Mouse (Mus musculus): ENCODE results near the gene Vipr2. TPM values are rescaled to one million over a fixed set of nuclear protein-coding genes. Genes with fewer than 3 reads are reported as not detected.

The Vipr2 gene
- polyA plus RNA-seq, 2 experiments = 2.9 to 5.6 TPM

- no peak for DNase-seq (ENCODE audit: low spot score)
- ATAC-seq (ENCODE audit: low FRiP score, low read depth) = no peak
- no peaks in the 10 kb centered on the region for H3K9me3 ChIP-seq (ENCODE audit: control insufficient read depth, low read length)
- H3K4me1 ChIP-seq (ENCODE audit: control insufficient read depth, insufficient read depth, low read length) = no peaks in the 10 kb centered on the region
- H3K4me3 ChIP-seq (replicated peaks; ENCODE audit: low read length) = no peak overlapping the region
- H3K9ac ChIP-seq (ENCODE audit: low read depth, low read length, severe bottlenecking) = no peak overlapping the region
- 65% methylated on average over 3 of the region's 3 CpGs for WGBS
- no peak overlapping the region for H3K4me2 ChIP-seq (replicated peaks; ENCODE audit: low read depth, low read length, severe bottlenecking)
- H3K27ac ChIP-seq (replicated peaks; ENCODE audit: low read depth, low read length) = no peak overlapping the region
- TF ChIP-seq POLR2A (IDR thresholded peaks at IDR 0.05; ENCODE audit: borderline replicate concordance, extremely low read depth, insufficient read depth, insufficient read length) = no peak
- no peaks in the 10 kb centered on the region for H3K36me3 ChIP-seq (ENCODE audit: control insufficient read depth, insufficient read depth, low read length)
- H3K27me3 ChIP-seq (ENCODE audit: control insufficient read depth, insufficient read depth, low read length) = no peaks in the 10 kb centered on the region
Measured at GRCm38 (mm10) chr12:116096361-116096904, 18.9 kb downstream of the Vipr2 start.

GRCm38 (mm10) chr12:116097166-116097565 is 19.6 kb downstream of the Vipr2 start:
- Histone ChIP-seq H3K4me3 (replicated peaks; ENCODE audit: low read length) (no peak overlapping the region), H3K9ac (ENCODE audit: low read depth, low read length, severe bottlenecking) (no peak overlapping the region), H3K27ac (replicated peaks; ENCODE audit: low read depth, low read length) (no peak overlapping the region), H3K36me3 (ENCODE audit: control insufficient read depth, insufficient read depth, low read length) (no peaks in the 10 kb centered on the region), H3K27me3 (ENCODE audit: control insufficient read depth, insufficient read depth, low read length) (no peaks in the 10 kb centered on the region), H3K4me1 (ENCODE audit: control insufficient read depth, insufficient read depth, low read length) (no peaks in the 10 kb centered on the region), H3K4me2 (replicated peaks; ENCODE audit: low read depth, low read length, severe bottlenecking) (no peak overlapping the region), H3K9me3 (ENCODE audit: control insufficient read depth, low read length) (no peaks in the 10 kb centered on the region)
- ATAC-seq (ENCODE audit: low FRiP score, low read depth) = no peak
- 90% methylated on average over 8 of the region's 8 CpGs for WGBS
- no peak for DNase-seq (ENCODE audit: low spot score)
- TF ChIP-seq POLR2A (IDR thresholded peaks at IDR 0.05; ENCODE audit: borderline replicate concordance, extremely low read depth, insufficient read depth, insufficient read length) = no peak

- 88% methylated on average over 2 of the region's 2 CpGs for WGBS
Measured at GRCm38 (mm10) chr12:116101945-116102344, 24.4 kb downstream of the Vipr2 start.

GRCm38 (mm10) chr12:116109451-116110353 is 32.2 kb downstream of the Vipr2 start:
- no peak for TF ChIP-seq POLR2A (IDR thresholded peaks at IDR 0.05; ENCODE audit: borderline replicate concordance, extremely low read depth, insufficient read depth, insufficient read length)
- H3K4me1 ChIP-seq (ENCODE audit: control insufficient read depth, insufficient read depth, low read length) = no peaks in the 10 kb centered on the region
- H3K27me3 ChIP-seq (ENCODE audit: control insufficient read depth, insufficient read depth, low read length) = no peaks in the 10 kb centered on the region
- ATAC-seq (ENCODE audit: low FRiP score, low read depth) (no peak), DNase-seq (ENCODE audit: low spot score) (no peak)
- no peak overlapping the region for H3K4me3 ChIP-seq (replicated peaks; ENCODE audit: low read length)
- H3K27ac ChIP-seq (replicated peaks; ENCODE audit: low read depth, low read length) = no peak overlapping the region
- WGBS = 80% methylated on average over 9 of the region's 9 CpGs
- H3K4me2 ChIP-seq (replicated peaks; ENCODE audit: low read depth, low read length, severe bottlenecking) = no peak overlapping the region
- H3K36me3 ChIP-seq (ENCODE audit: control insufficient read depth, insufficient read depth, low read length) = no peaks in the 10 kb centered on the region
- peaks cover 8% of the 10 kb centered on the region for H3K9me3 ChIP-seq (ENCODE audit: control insufficient read depth, low read length)
- no peak overlapping the region for H3K9ac ChIP-seq (ENCODE audit: low read depth, low read length, severe bottlenecking)

More at GRCm38 (mm10) chr12:116101945-116102344, 24.4 kb downstream of the Vipr2 start:
- Histone ChIP-seq H3K9ac (ENCODE audit: low read depth, low read length, severe bottlenecking) (no peak overlapping the region), H3K4me2 (replicated peaks; ENCODE audit: low read depth, low read length, severe bottlenecking) (no peak overlapping the region), H3K36me3 (ENCODE audit: control insufficient read depth, insufficient read depth, low read length) (no peaks in the 10 kb centered on the region), H3K4me1 (ENCODE audit: control insufficient read depth, insufficient read depth, low read length) (no peaks in the 10 kb centered on the region), H3K27ac (replicated peaks; ENCODE audit: low read depth, low read length) (no peak overlapping the region), H3K4me3 (replicated peaks; ENCODE audit: low read length) (no peak overlapping the region), H3K27me3 (ENCODE audit: control insufficient read depth, insufficient read depth, low read length) (no peaks in the 10 kb centered on the region), H3K9me3 (ENCODE audit: control insufficient read depth, low read length) (no peaks in the 10 kb centered on the region)
- TF ChIP-seq POLR2A (IDR thresholded peaks at IDR 0.05; ENCODE audit: borderline replicate concordance, extremely low read depth, insufficient read depth, insufficient read length) = no peak
- no peak for ATAC-seq (ENCODE audit: low FRiP score, low read depth)
- DNase-seq (ENCODE audit: low spot score) = no peak

- Histone ChIP-seq H3K9ac (ENCODE audit: low read depth, low read length, severe bottlenecking) (no peak overlapping the region), H3K27me3 (ENCODE audit: control insufficient read depth, insufficient read depth, low read length) (no peaks in the 10 kb centered on the region), H3K9me3 (ENCODE audit: control insufficient read depth, low read length) (peaks cover 8% of the 10 kb centered on the region), H3K4me3 (replicated peaks; ENCODE audit: low read length) (no peak overlapping the region), H3K27ac (replicated peaks; ENCODE audit: low read depth, low read length) (no peak overlapping the region), H3K36me3 (ENCODE audit: control insufficient read depth, insufficient read depth, low read length) (no peaks in the 10 kb centered on the region), H3K4me2 (replicated peaks; ENCODE audit: low read depth, low read length, severe bottlenecking) (no peak overlapping the region), H3K4me1 (ENCODE audit: control insufficient read depth, insufficient read depth, low read length) (no peaks in the 10 kb centered on the region)
- TF ChIP-seq POLR2A (IDR thresholded peaks at IDR 0.05; ENCODE audit: borderline replicate concordance, extremely low read depth, insufficient read depth, insufficient read length) = no peak
- 68% methylated on average over 7 of the region's 7 CpGs for WGBS
- ATAC-seq (ENCODE audit: low FRiP score, low read depth) (no peak), DNase-seq (ENCODE audit: low spot score) (no peak)
Measured at GRCm38 (mm10) chr12:116111007-116111694, 33.6 kb downstream of the Vipr2 start.

Data from limb, embryonic 14.5 days (tissue).